Mouse (Mus musculus): Measurements from ENCODE around the gene Hspa1a. TPM values are rescaled to one million over a fixed set of nuclear protein-coding genes. Genes with fewer than 3 reads are reported as not detected.
"Not testable (repeated sequence)": the region's sequence is repeated elsewhere in the genome, so short reads cannot be mapped to it uniquely, and the experiment has no call there.

Hspa1a gene
- polyA plus RNA-seq, 1 experiment from 2014 or later, result 1.3 TPM

DNA sequence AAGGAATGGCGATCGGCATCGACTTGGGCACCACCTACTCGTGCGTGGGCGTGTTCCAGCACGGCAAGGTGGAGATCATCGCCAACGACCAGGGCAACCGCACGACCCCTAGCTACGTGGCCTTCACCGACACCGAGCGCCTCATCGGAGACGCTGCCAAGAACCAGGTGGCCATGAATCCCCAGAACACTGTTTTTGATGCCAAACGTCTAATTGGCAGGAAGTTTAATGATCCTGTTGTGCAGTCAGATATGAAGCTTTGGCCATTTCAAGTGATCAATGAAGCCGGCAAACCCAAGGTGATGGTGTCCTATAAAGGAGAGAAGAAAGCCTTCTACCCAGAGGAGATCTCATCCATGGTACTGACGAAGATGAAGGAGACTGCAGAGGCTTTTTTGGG lies 5.0 kb upstream of the Hspa1a start:
- Histone ChIP-seq H3K27me3 (replicated peaks; ENCODE audit: low read depth, poor library complexity, severe bottlenecking) (peaks cover 16% of the 10 kb centered on the region), H3K9me3 (no peaks in the 10 kb centered on the region), H3K27ac (replicated peaks) (no peak overlapping the region), H3K4me3 (no peak overlapping the region), H3K36me3 (replicated peaks) (peaks cover 14% of the 10 kb centered on the region), H3K4me1 (peaks cover 19% of the 10 kb centered on the region)
- DNase-seq (ENCODE audit: low spot score), result no peak
- WGBS, result 94% methylated on average over 20 of the region's 20 CpGs

GRCm38 (mm10) chr17:34975581-34976492 lies 3.9 kb upstream of the Hspa1a start:
- no peak for DNase-seq (ENCODE audit: low spot score)
- Histone ChIP-seq H3K36me3 (replicated peaks) (peaks cover 14% of the 10 kb centered on the region), H3K4me1 (peaks cover 15% of the 10 kb centered on the region), H3K27ac (replicated peaks) (no peak overlapping the region), H3K27me3 (replicated peaks; ENCODE audit: low read depth, poor library complexity, severe bottlenecking) (peaks cover 16% of the 10 kb centered on the region), H3K4me3 (no peak overlapping the region), H3K9me3 (no peaks in the 10 kb centered on the region)
- WGBS, result 82% methylated on average over 3 of the region's 3 CpGs

DNA sequence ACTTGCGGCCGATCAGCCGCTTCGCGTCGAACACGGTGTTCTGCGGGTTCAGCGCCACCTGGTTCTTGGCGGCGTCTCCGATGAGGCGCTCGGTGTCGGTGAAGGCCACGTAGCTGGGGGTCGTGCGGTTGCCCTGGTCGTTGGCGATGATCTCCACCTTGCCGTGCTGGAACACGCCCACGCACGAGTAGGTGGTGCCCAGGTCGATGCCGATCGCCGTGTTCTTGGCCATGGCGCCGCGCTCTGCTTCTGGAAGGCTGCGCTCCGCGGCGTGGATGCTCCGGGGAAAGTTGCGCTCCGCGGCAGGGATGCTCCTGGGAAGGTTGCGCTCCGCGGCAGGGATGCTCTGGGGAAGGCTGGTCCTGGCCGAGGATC lies 275 bp downstream of the Hspa1a start:
- H3K27me3 ChIP-seq (replicated peaks; ENCODE audit: low read depth, poor library complexity, severe bottlenecking), result peaks cover 55% of the 10 kb centered on the region

GRCm38 (mm10) chr17:34970850-34971249 lies 1.1 kb downstream of the Hspa1a start:
- H3K4me3 ChIP-seq; DNase-seq (ENCODE audit: low spot score); H3K36me3 ChIP-seq (replicated peaks); H3K9me3 ChIP-seq; H3K27ac ChIP-seq (replicated peaks); H3K4me1 ChIP-seq: not testable (repeated sequence)
- 45% methylated on average over 25 of the region's 37 CpGs for WGBS
- H3K27me3 ChIP-seq (replicated peaks; ENCODE audit: low read depth, poor library complexity, severe bottlenecking), result peaks cover 59% of the 10 kb centered on the region

More for the DNA sequence above, 275 bp downstream of the Hspa1a start:
- WGBS, result 1% methylated on average over 33 of the region's 43 CpGs
- DNase-seq (ENCODE audit: low spot score); H3K27ac ChIP-seq (replicated peaks); H3K4me1 ChIP-seq; H3K9me3 ChIP-seq; H3K36me3 ChIP-seq (replicated peaks): not testable (repeated sequence)
- H3K4me3 ChIP-seq, result peak overlapping the region; percentile 60

GRCm38 (mm10) chr17:34969822-34970221 lies 2.1 kb downstream of the Hspa1a start, which contains the start of gene Gm20481:
Gm20481 (plus strand) TSS chr17:34969912.
- not testable (repeated sequence) for H3K36me3 ChIP-seq (replicated peaks); DNase-seq (ENCODE audit: low spot score); H3K9me3 ChIP-seq; H3K27ac ChIP-seq (replicated peaks)
- Histone ChIP-seq H3K4me3 (0 out of 2 replicates have a peak within 1 kb of the TSS, but pooled peaks have one; percentile 11), H3K4me1 (peaks cover 11% of the 10 kb centered on the region), H3K27me3 (replicated peaks; ENCODE audit: low read depth, poor library complexity, severe bottlenecking) (peaks cover 65% of the 10 kb centered on the region)
- WGBS, result 68% methylated on average over 9 of the region's 11 CpGs

DNA sequence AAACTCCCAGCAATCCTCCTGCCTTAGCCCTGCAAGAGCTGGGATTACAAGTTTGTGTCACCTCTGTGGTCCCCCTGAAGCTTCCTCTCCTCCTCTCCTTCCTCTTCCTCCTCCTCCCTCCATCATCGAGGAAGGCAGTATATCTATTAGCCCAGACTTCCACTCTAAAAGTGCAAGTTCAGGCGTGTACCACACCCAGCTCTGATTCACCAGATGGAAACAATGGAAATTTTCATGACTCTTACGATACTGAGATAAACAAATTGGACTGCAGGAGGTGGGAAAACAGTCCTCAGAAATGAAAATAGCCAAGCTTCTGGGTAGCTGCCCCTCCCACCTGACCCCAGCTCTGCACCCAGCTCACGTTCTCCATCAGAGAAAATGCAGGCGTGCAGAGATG lies 6.3 kb downstream of the Hspa1a start:
- Histone ChIP-seq H3K36me3 (replicated peaks) (no peaks in the 10 kb centered on the region), H3K27me3 (replicated peaks; ENCODE audit: low read depth, poor library complexity, severe bottlenecking) (peaks cover 81% of the 10 kb centered on the region), H3K27ac (replicated peaks) (no peak overlapping the region), H3K9me3 (no peaks in the 10 kb centered on the region), H3K4me3 (no peak overlapping the region), H3K4me1 (peaks cover 10% of the 10 kb centered on the region)
- WGBS, result 77% methylated on average over 5 of the region's 5 CpGs
- no peak for DNase-seq (ENCODE audit: low spot score)

- Histone ChIP-seq H3K4me3 (no peak overlapping the region), H3K9me3 (no peaks in the 10 kb centered on the region), H3K36me3 (replicated peaks) (no peaks in the 10 kb centered on the region), H3K27me3 (replicated peaks; ENCODE audit: low read depth, poor library complexity, severe bottlenecking) (peaks cover 75% of the 10 kb centered on the region), H3K4me1 (peaks cover 17% of the 10 kb centered on the region), H3K27ac (replicated peaks) (no peak overlapping the region)
- DNase-seq (ENCODE audit: low spot score), result no peak
- WGBS, result 17% methylated on average over 1 of the region's 1 CpGs
Observed at GRCm38 (mm10) chr17:34964640-34965049, 7.3 kb downstream of the Hspa1a start.

GRCm38 (mm10) chr17:34962841-34963240 lies 9.1 kb downstream of the Hspa1a start:
- Histone ChIP-seq H3K36me3 (replicated peaks) (no peaks in the 10 kb centered on the region), H3K27ac (replicated peaks) (no peak overlapping the region), H3K27me3 (replicated peaks; ENCODE audit: low read depth, poor library complexity, severe bottlenecking) (peaks cover 60% of the 10 kb centered on the region), H3K4me1 (peaks cover 21% of the 10 kb centered on the region), H3K4me3 (no peak overlapping the region), H3K9me3 (no peaks in the 10 kb centered on the region)
- WGBS, result 72% methylated on average over 1 of the region's 1 CpGs
- no peak for DNase-seq (ENCODE audit: low spot score)

- Histone ChIP-seq H3K4me3 (0 out of 2 replicates have a peak overlapping the region, but pooled peaks have one; percentile 8), H3K27me3 (replicated peaks; ENCODE audit: low read depth, poor library complexity, severe bottlenecking) (peaks cover 57% of the 10 kb centered on the region), H3K4me1 (peaks cover 21% of the 10 kb centered on the region), H3K36me3 (replicated peaks) (no peaks in the 10 kb centered on the region), H3K9me3 (no peaks in the 10 kb centered on the region), H3K27ac (replicated peaks) (no peak overlapping the region)
- WGBS, result 34% methylated on average over 3 of the region's 3 CpGs
- DNase-seq (ENCODE audit: low spot score), result no peak
Observed at GRCm38 (mm10) chr17:34962125-34962524, 9.8 kb downstream of the Hspa1a start.

DNA sequence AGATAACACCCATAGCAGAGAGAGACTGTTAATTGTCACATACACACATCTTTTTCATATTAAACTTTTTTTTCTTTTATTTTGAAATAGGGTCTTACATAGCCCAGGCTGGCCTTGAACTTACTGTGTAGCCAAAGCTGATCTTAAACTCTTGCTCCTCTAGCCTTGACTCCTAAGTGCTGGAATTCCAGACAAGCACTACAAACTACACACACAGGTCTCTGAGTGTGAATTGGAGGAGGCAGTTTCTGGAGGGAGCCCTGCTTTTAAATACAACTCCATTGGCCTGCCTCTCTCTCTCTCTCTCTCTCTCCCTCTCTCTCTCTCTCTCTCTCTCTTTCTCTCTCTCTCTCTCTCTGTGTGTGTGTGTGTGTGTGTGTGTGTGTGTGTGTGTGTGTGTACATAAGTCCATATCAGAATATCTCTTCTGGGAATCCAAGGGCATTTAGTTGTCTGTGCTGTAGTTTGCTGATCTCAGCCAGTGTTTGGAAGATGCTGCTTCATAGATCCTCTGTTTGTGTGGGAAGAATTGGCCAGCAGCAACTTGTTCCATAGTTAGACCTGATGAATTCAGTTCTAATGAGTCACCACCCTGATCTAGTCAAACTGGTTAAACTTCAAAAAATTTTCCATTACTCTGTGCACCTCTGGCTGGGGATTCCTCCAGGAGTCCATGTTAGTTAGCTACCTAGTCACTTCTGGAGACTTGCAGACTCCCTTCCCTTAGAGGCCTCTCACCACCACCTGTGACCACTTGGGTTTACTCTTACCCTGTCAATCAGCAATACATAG lies 11.1 kb downstream of the Hspa1a start:
- Histone ChIP-seq H3K27me3 (replicated peaks; ENCODE audit: low read depth, poor library complexity, severe bottlenecking) (peaks cover 61% of the 10 kb centered on the region), H3K4me1 (peaks cover 21% of the 10 kb centered on the region), H3K4me3 (no peak overlapping the region; the same call in 1 of the 2 replicates), H3K27ac (replicated peaks) (no peak overlapping the region), H3K36me3 (replicated peaks) (no peaks in the 10 kb centered on the region), H3K9me3 (no peaks in the 10 kb centered on the region)
- DNase-seq (ENCODE audit: low spot score), result no peak

GRCm38 (mm10) chr17:34959881-34960515 lies 12.0 kb downstream of the Hspa1a start:
- Histone ChIP-seq H3K27me3 (replicated peaks; ENCODE audit: low read depth, poor library complexity, severe bottlenecking) (peaks cover 63% of the 10 kb centered on the region), H3K27ac (replicated peaks) (peak overlapping the region; percentile 90), H3K4me1 (peaks cover 20% of the 10 kb centered on the region)

DNA sequence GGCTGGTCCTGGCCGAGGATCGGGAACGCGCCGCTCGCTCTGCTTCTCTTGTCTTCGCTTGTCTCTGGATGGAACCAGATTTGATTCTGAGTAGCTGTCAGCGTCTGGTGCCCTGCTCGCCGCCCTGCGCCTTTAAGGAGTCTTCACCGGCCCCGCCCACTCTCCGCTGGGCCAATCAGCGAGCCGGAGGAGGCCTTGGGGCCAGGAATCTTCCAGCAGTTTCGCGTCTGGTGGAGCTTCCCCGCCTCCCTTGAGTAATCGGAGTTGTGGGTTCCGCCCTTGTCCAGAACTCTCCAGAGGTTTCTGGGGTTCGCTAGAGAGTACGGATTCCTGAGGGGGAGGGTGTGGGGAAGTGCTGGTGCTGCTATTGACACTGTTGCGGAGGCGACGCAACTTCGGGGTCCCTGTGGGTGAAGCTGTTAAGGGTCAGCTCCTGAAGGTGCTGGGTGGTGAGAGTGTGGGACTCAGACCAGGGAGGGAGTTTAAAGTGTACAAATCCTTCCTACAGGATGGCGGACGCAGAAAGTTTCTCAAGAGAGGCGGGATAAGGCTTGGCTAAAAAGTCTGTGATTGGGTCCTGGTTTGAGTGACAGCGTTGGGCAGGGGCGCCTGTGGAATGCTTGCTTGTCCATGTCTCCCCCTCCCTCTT lies 12.7 kb downstream of the Hspa1a start, which contains the start of gene Hspa1b:
TSS of gene Hspa1b (minus strand) at position 109 of the 649 bp plus-strand sequence.
- Histone ChIP-seq H3K4me1 (peaks cover 16% of the 10 kb centered on the region), H3K27me3 (replicated peaks; ENCODE audit: low read depth, poor library complexity, severe bottlenecking) (peaks cover 70% of the 10 kb centered on the region), H3K4me3 (peak within 1 kb of the TSS; percentile 68), H3K27ac (replicated peaks) (peak within 1 kb of the TSS; percentile 90)
- under 1% methylated on average over 32 of the region's 32 CpGs for WGBS
- H3K36me3 ChIP-seq (replicated peaks); H3K9me3 ChIP-seq: not testable (repeated sequence)
- peak; percentile 85 for DNase-seq (ENCODE audit: low spot score)

More at GRCm38 (mm10) chr17:34959881-34960515, 12.0 kb downstream of the Hspa1a start:
- peak; percentile 51 for DNase-seq (ENCODE audit: low spot score)
- 12% methylated on average over 12 of the region's 12 CpGs for WGBS
- no peaks in the 10 kb centered on the region for H3K36me3 ChIP-seq (replicated peaks)
- no peaks in the 10 kb centered on the region for H3K9me3 ChIP-seq
- peak overlapping the region; percentile 68 for H3K4me3 ChIP-seq
